Mouse (Mus musculus): ENCODE measurements around the gene Rbm20.

DNA sequence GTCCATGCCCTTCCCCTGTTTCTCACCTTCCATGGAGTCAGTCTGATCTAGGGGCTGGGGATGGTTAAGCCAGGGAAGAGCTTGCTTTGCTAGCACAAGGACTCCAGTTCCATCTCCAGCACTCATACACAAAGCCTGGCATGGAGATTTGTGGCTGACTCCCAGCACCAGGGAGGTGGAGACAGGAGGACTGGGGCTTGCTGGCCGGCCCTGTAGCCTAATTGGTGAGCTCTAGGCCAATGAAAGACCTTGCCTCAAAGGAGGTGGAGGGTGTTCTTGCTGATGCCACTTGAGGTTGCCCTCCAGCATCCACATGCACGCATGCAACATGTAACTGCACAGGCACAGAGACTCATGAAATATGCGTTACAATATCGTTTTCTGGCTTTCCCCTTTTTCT lies 221.4 kb downstream of the Rbm20 start:
- TF ChIP-seq CTCF (IDR thresholded peaks at IDR 0.05; ENCODE audit: low read depth, low read length) (no peak), POLR2A (IDR thresholded peaks at IDR 0.05; ENCODE audit: borderline replicate concordance, low read depth, low read length) (no peak)

Measured in bone marrow macrophage, adult 2 months (primary cell).